Mouse (Mus musculus): ENCODE results near the gene Fam69b. TPM values are rescaled to one million over a fixed set of nuclear protein-coding genes. Genes with fewer than 3 reads are reported as not detected.
"Not testable (repeated sequence)": the region's sequence is repeated elsewhere in the genome, so short reads cannot be mapped to it uniquely, and the experiment has no call there.

Fam69b gene
- total and polyA plus RNA-seq, 2 experiments from 2014 or later: 155 to 261 TPM

GRCm38 (mm10) chr2:26663112-26663511, 34.9 kb downstream of the Fam69b start:
- H3K27ac ChIP-seq (ENCODE audit: low read depth, low read length): no peak overlapping the region
- H3K4me3 ChIP-seq (ENCODE audit: low read depth, low read length): no peak overlapping the region
- no peak for TF ChIP-seq CTCF (IDR thresholded peaks at IDR 0.05)
- DNase-seq (ENCODE audit: low spot score): no peak
- no peaks in the 10 kb centered on the region for H3K4me1 ChIP-seq (ENCODE audit: insufficient read depth, low read length)
- H3K36me3 ChIP-seq (ENCODE audit: insufficient read depth, low read length): no peaks in the 10 kb centered on the region
- H3K9me3 ChIP-seq (ENCODE audit: low read length): no peaks in the 10 kb centered on the region
- no peak overlapping the region for H3K9ac ChIP-seq (replicated peaks; ENCODE audit: low read length, poor library complexity, severe bottlenecking)
- H3K27me3 ChIP-seq (ENCODE audit: insufficient read depth, low read length): no peaks in the 10 kb centered on the region
- H3K4me2 ChIP-seq (ENCODE audit: low read depth, low read length, poor library complexity, severe bottlenecking): no peak overlapping the region
- no peak for ATAC-seq (ENCODE audit: low FRiP score)
- 84% methylated on average over 10 of the region's 10 CpGs for WGBS

- WGBS: 94% methylated on average over 1 of the region's 1 CpGs
These were observed 35.3 kb downstream of the Fam69b start for GRCm38 (mm10) chr2:26663551-26663950.

DNA sequence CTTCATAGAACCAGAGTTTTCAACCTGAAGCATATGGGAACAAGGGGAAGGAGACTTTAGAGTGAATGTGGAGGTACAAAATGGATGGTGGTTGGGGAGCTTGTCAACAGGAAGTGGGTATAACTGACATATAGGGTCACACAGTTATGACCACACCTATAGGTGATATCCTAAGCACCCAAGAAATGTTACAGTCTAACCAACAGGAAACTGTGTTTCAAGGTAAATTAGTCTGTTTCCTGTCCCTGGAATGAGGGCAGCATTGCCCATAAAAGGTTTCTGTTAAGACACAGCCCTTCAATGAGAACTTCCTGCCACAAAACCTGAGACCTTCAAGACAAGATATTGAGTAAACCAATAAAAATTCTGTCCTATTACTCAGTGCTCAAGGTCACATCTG, 40.5 kb downstream of the Fam69b start:
- ATAC-seq (ENCODE audit: low FRiP score) (no peak), DNase-seq (ENCODE audit: low spot score) (no peak)
- no peaks in the 10 kb centered on the region for H3K9me3 ChIP-seq (ENCODE audit: low read length)
- no peaks in the 10 kb centered on the region for H3K27me3 ChIP-seq (ENCODE audit: insufficient read depth, low read length)
- no peak overlapping the region for H3K27ac ChIP-seq (ENCODE audit: low read depth, low read length)
- H3K4me3 ChIP-seq (ENCODE audit: low read depth, low read length): no peak overlapping the region
- H3K4me2 ChIP-seq (ENCODE audit: low read depth, low read length, poor library complexity, severe bottlenecking): no peak overlapping the region
- TF ChIP-seq CTCF (IDR thresholded peaks at IDR 0.05): no peak
- no peaks in the 10 kb centered on the region for H3K36me3 ChIP-seq (ENCODE audit: insufficient read depth, low read length)
- H3K4me1 ChIP-seq (ENCODE audit: insufficient read depth, low read length): no peaks in the 10 kb centered on the region
- H3K9ac ChIP-seq (replicated peaks; ENCODE audit: low read length, poor library complexity, severe bottlenecking): no peak overlapping the region

More at GRCm38 (mm10) chr2:26663551-26663950, 35.3 kb downstream of the Fam69b start:
- not testable (repeated sequence) for DNase-seq (ENCODE audit: low spot score); H3K4me3 ChIP-seq (ENCODE audit: low read depth, low read length); ATAC-seq (ENCODE audit: low FRiP score); H3K4me2 ChIP-seq (ENCODE audit: low read depth, low read length, poor library complexity, severe bottlenecking); H3K27ac ChIP-seq (ENCODE audit: low read depth, low read length); H3K4me1 ChIP-seq (ENCODE audit: insufficient read depth, low read length); H3K27me3 ChIP-seq (ENCODE audit: insufficient read depth, low read length); H3K9ac ChIP-seq (replicated peaks; ENCODE audit: low read length, poor library complexity, severe bottlenecking); H3K36me3 ChIP-seq (ENCODE audit: insufficient read depth, low read length); H3K9me3 ChIP-seq (ENCODE audit: low read length)
- peak; percentile 67 for TF ChIP-seq CTCF (IDR thresholded peaks at IDR 0.05)

GRCm38 (mm10) chr2:26671182-26671581, 42.9 kb downstream of the Fam69b start, which contains the start of gene Lcn4:
TSS of gene Lcn4 (minus strand) at chr2:26671282.
- no peak for TF ChIP-seq CTCF (IDR thresholded peaks at IDR 0.05)
- no peaks in the 10 kb centered on the region for H3K4me1 ChIP-seq (ENCODE audit: insufficient read depth, low read length)
- 96% methylated on average over 3 of the region's 3 CpGs for WGBS
- no peaks in the 10 kb centered on the region for H3K9me3 ChIP-seq (ENCODE audit: low read length)
- H3K27me3 ChIP-seq (ENCODE audit: insufficient read depth, low read length): no peaks in the 10 kb centered on the region
- no peak within 1 kb of the TSS for H3K4me3 ChIP-seq (ENCODE audit: low read depth, low read length)
- H3K27ac ChIP-seq (ENCODE audit: low read depth, low read length): no peak within 1 kb of the TSS
- H3K36me3 ChIP-seq (ENCODE audit: insufficient read depth, low read length): no peaks in the 10 kb centered on the region
- ATAC-seq (ENCODE audit: low FRiP score) (no peak), DNase-seq (ENCODE audit: low spot score) (no peak)
- no peak within 1 kb of the TSS for H3K9ac ChIP-seq (replicated peaks; ENCODE audit: low read length, poor library complexity, severe bottlenecking)
- H3K4me2 ChIP-seq (ENCODE audit: low read depth, low read length, poor library complexity, severe bottlenecking): no peak within 1 kb of the TSS

MicroRNAs encoded within 50 kb of the gene (microRNA counts, 519-probe panel; counts per million panel counts)
- microRNA mmu-miR-126-3p (6,421 counts per million, percentile 98 among the panel's probes with 10 or more counts), microRNA mmu-miR-126-5p (3,717 counts per million, percentile 78 among the panel's probes with 10 or more counts)

Small RNA genes lying within 50 kb of the gene (microRNA-seq; reads per million reads assigned to microRNA genes)
- not detected for gene Mir126a (ENCODE audit: borderline number of aligned reads)
- gene Mir126b (ENCODE audit: borderline number of aligned reads): not detected

Other genes starting within 250 kb of the Fam69b start
- gene Snapc4, start 247.8 kb upstream of the Fam69b start, total RNA-seq (2014; rRNA removed): 44.7 and 66.4 TPM in 2 replicates
- gene Snapc4, start 247.8 kb upstream of the Fam69b start, polyA plus RNA-seq (2015; fragmentation: Nextera tagmentation; extraction: Ambion mirVana): 27.8 and 29.1 TPM in 2 replicates
- 157 and 162 TPM in 2 replicates for gene Entr1, start 239.1 kb upstream of the Fam69b start, total RNA-seq (2014; rRNA removed)
- gene Entr1, start 239.1 kb upstream of the Fam69b start, polyA plus RNA-seq (2015; fragmentation: Nextera tagmentation; extraction: Ambion mirVana): 144 and 156 TPM in 2 replicates
- gene Pmpca, start 239.1 kb upstream of the Fam69b start, total RNA-seq (2014; rRNA removed): 64.8 and 71.1 TPM in 2 replicates
- gene Pmpca, start 239.1 kb upstream of the Fam69b start, polyA plus RNA-seq (2015; fragmentation: Nextera tagmentation; extraction: Ambion mirVana): 85.1 and 91.9 TPM in 2 replicates
- 29.0 and 32.2 TPM in 2 replicates for gene Inpp5e, start 219.3 kb upstream of the Fam69b start, total RNA-seq (2014; rRNA removed)
- gene Inpp5e, start 219.3 kb upstream of the Fam69b start, polyA plus RNA-seq (2015; fragmentation: Nextera tagmentation; extraction: Ambion mirVana): 16.5 and 18.2 TPM in 2 replicates
- 63.3 and 76.7 TPM in 2 replicates for gene Sec16a, start 183.2 kb upstream of the Fam69b start, total RNA-seq (2014; rRNA removed)
- gene Sec16a, start 183.2 kb upstream of the Fam69b start, polyA plus RNA-seq (2015; fragmentation: Nextera tagmentation; extraction: Ambion mirVana): 9.9 and 12.6 TPM in 2 replicates
- 48.9 and 65.8 TPM in 2 replicates for gene Notch1, start 111.8 kb upstream of the Fam69b start, total RNA-seq (2014; rRNA removed)
- 6.8 and 7.6 TPM in 2 replicates for gene Notch1, start 111.8 kb upstream of the Fam69b start, polyA plus RNA-seq (2015; fragmentation: Nextera tagmentation; extraction: Ambion mirVana)
- gene Egfl7, start 48.4 kb upstream of the Fam69b start, total RNA-seq (2014; rRNA removed): 69.9 and 83.0 TPM in 2 replicates
- 63.2 and 70.9 TPM in 2 replicates for gene Egfl7, start 48.4 kb upstream of the Fam69b start, polyA plus RNA-seq (2015; fragmentation: Nextera tagmentation; extraction: Ambion mirVana)
- gene Gm20532, start 41.8 kb upstream of the Fam69b start, total RNA-seq (2014; rRNA removed): not detected in 2 replicates
- gene Gm20532, start 41.8 kb upstream of the Fam69b start, polyA plus RNA-seq (2015; fragmentation: Nextera tagmentation; extraction: Ambion mirVana): 0.25 TPM in 1 of 2 replicates, not detected in the other
- 6.4 and 8.4 TPM in 2 replicates for gene Agpat2, start 24.0 kb upstream of the Fam69b start, total RNA-seq (2014; rRNA removed)
- gene Agpat2, start 24.0 kb upstream of the Fam69b start, polyA plus RNA-seq (2015; fragmentation: Nextera tagmentation; extraction: Ambion mirVana): 5.0 and 6.3 TPM in 2 replicates
- not detected in 2 replicates for gene Lcn4, start 42.8 kb downstream of the Fam69b start, total RNA-seq (2014; rRNA removed)
- not detected in 2 replicates for gene Lcn4, start 42.8 kb downstream of the Fam69b start, polyA plus RNA-seq (2015; fragmentation: Nextera tagmentation; extraction: Ambion mirVana)
- not detected in 2 replicates for gene Abo, start 236.5 kb downstream of the Fam69b start, total RNA-seq (2014; rRNA removed)
- not detected in 2 replicates for gene Abo, start 236.5 kb downstream of the Fam69b start, polyA plus RNA-seq (2015; fragmentation: Nextera tagmentation; extraction: Ambion mirVana)

All from midbrain, postnatal 0 days (tissue).